Mouse (Mus musculus) ES-Bruce4 (cell line): ENCODE measurements around the gene Atg13.

ENCODE experiments used
- CTCF ChIP-seq: IDR thresholded peaks from one replicate; pipeline ENCODE4 v1.8.1; 2011; ENCODE audit warnings: low read depth, low read length
- POLR2A ChIP-seq: IDR thresholded peaks from one replicate; pipeline ENCODE4 v1.8.1; 2011; ENCODE audit warnings: low read length; ENCODE audit not compliant: insufficient read depth

DNA sequence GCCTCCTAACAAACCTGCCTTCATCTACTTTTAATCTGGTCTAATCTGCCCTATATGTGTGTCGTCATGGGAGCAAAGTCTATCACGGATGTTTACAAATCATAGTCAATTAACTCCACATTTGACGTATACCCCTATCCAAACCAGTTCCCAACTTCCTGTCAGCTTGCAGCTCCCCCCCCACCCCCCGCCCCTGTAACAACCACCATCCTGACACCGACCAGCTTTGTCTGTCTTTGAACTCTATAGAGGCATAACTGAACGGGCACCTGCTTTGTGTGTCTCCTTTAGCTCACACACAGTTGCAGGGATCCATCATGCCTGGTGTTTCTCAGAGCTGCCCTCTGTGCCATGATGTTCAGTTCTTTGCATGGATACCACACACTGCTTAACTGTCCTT, 71.4 kb downstream of the Atg13 start:
- no peak for TF ChIP-seq POLR2A
- no peak for TF ChIP-seq CTCF
